Mouse (Mus musculus): ENCODE results near the gene Wdr13.
A peak's percentile ranks its signal among the peaks of the same experiment; 100 is the strongest.

The Wdr13 gene

GRCm38 (mm10) chrX:8132017-8132976 is at the start of gene Wdr13:
Gene Wdr13, minus strand, starts transcription at chrX:8132892.
- peak; percentile 92 for DNase-seq (ENCODE audit: low spot score)

- DNase-seq (ENCODE audit: low spot score): no peak
Observed at GRCm38 (mm10) chrX:8179646-8180045, 47.0 kb upstream of the Wdr13 start.

- DNase-seq (ENCODE audit: low spot score): no peak
Observed at GRCm38 (mm10) chrX:8178871-8179270, 46.2 kb upstream of the Wdr13 start.

- peak; percentile 87 for DNase-seq (ENCODE audit: low spot score)
Observed at GRCm38 (mm10) chrX:8175504-8176385, 43.1 kb upstream of the Wdr13 start, which contains the start of gene Tbc1d25. Gene Tbc1d25, minus strand, starts transcription at chrX:8176181.

GRCm38 (mm10) chrX:8175169-8175503 is 42.4 kb upstream of the Wdr13 start:
- DNase-seq (ENCODE audit: low spot score): no peak

- no peak for DNase-seq (ENCODE audit: low spot score)
Observed at GRCm38 (mm10) chrX:8167716-8168647, 35.3 kb upstream of the Wdr13 start.

- no peak for DNase-seq (ENCODE audit: low spot score)
Observed at GRCm38 (mm10) chrX:8164471-8164870, 31.8 kb upstream of the Wdr13 start.

GRCm38 (mm10) chrX:8163076-8163475 is 30.4 kb upstream of the Wdr13 start:
- no peak for DNase-seq (ENCODE audit: low spot score)

GRCm38 (mm10) chrX:8145153-8145991 is 12.7 kb upstream of the Wdr13 start, which contains the start of gene Rbm3:
Gene Rbm3, minus strand, starts transcription at chrX:8145880.
- peak; percentile 84 for DNase-seq (ENCODE audit: low spot score)

GRCm38 (mm10) chrX:8143750-8144149 is 11.1 kb upstream of the Wdr13 start:
- DNase-seq (ENCODE audit: low spot score): no peak

- DNase-seq (ENCODE audit: low spot score): no peak
Observed at GRCm38 (mm10) chrX:8142948-8143347, 10.3 kb upstream of the Wdr13 start.

- no peak for DNase-seq (ENCODE audit: low spot score)
Observed at GRCm38 (mm10) chrX:8141058-8141457, 8.4 kb upstream of the Wdr13 start.

GRCm38 (mm10) chrX:8140446-8140845 is 7.8 kb upstream of the Wdr13 start:
- no peak for DNase-seq (ENCODE audit: low spot score)

GRCm38 (mm10) chrX:8139480-8139879 is 6.8 kb upstream of the Wdr13 start:
- no peak for DNase-seq (ENCODE audit: low spot score)

- no peak for DNase-seq (ENCODE audit: low spot score)
Observed at GRCm38 (mm10) chrX:8135886-8136285, 3.2 kb upstream of the Wdr13 start.

- DNase-seq (ENCODE audit: low spot score): no peak
Observed at GRCm38 (mm10) chrX:8131393-8131792, 1.3 kb downstream of the Wdr13 start.

- no peak for DNase-seq (ENCODE audit: low spot score)
Observed at GRCm38 (mm10) chrX:8125235-8125634, 7.5 kb downstream of the Wdr13 start.

- DNase-seq (ENCODE audit: low spot score): no peak
Observed at GRCm38 (mm10) chrX:8123821-8124470, 8.7 kb downstream of the Wdr13 start.

GRCm38 (mm10) chrX:8117264-8117663 is 15.4 kb downstream of the Wdr13 start:
- DNase-seq (ENCODE audit: low spot score): no peak

GRCm38 (mm10) chrX:8115275-8115674 is 17.4 kb downstream of the Wdr13 start:
- no peak for DNase-seq (ENCODE audit: low spot score)

Measured in yolk sac, embryonic 10.5 days (tissue).